Mouse (Mus musculus) heart, postnatal 10 days (tissue): ENCODE results near the gene Mtor. TPM values are rescaled to one million over a fixed set of nuclear protein-coding genes. Genes with fewer than 3 reads are reported as not detected.

Experiments used
- DNase-seq, 2 experiments: peaks; one replicate each; pipeline ENCODE4 v3.0.0; 2021
- intact Hi-C: fragments of 180-260 bp; cut with DNase I; formaldehyde crosslinking; loops from one replicate; pipeline ENCODE4 v1.15.1; 2025
- total RNA-seq, 2 experiments: library from RNA; stranded (reverse); gene quantifications; 2 replicates each; pipeline ENCODE4 v1.2.3; 2021

Mtor gene
- total RNA-seq, 2 experiments from 2014 or later: 57.5 to 59.4 TPM

DNA sequence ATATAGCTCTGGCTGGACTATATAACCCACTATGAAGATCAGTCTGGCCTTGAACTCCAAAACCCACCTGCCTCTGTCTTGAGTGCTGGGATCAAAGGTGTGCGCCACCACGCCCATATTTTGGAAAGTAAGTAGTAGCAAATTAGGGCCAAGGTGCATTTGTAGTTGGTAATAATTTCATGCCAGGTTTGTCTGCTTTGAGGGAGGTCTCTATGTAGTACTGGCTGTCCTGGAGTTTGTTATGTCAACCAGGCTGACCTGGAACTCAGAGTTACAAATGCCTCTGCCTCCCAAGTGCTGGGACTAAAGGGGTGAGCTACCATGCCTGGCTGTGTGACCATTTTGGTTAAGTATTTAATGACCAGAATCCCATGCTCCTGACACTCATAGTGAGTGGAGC lies 31.8 kb downstream of the Mtor start:
- no peak for DNase-seq
- intact Hi-C loops: no loop called here

DNA sequence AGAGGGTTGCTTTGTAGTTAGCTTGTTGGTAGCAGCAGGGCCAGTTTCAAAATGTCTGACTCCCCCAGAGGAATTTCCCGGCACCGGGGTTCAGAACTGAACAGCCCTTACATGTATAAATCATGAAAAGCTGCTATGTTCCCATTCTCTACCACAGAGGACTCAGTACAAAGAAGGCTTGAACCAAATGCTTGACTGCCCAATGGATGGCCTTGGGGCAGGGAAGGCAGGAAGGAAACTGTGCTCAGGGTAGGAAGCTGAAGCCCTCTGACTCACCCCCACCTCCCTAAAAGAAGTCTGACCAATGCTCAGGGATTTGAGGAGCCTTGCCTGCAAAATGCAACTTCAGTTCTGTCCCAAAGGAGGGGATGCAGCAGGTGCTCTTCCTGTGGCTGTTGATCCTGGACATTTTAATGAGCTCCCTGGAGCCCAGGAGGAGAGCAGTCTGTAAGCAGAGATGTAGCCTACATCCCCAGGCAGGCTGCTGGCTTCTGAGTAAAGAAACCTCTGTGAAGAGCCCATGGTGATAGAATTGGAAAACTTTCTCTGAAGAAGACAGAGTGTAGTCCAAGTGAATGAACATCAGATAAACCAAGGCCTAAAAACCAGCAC lies 33.3 kb downstream of the Mtor start:
- intact Hi-C loops: no loop called here
- DNase-seq: no peak

DNA sequence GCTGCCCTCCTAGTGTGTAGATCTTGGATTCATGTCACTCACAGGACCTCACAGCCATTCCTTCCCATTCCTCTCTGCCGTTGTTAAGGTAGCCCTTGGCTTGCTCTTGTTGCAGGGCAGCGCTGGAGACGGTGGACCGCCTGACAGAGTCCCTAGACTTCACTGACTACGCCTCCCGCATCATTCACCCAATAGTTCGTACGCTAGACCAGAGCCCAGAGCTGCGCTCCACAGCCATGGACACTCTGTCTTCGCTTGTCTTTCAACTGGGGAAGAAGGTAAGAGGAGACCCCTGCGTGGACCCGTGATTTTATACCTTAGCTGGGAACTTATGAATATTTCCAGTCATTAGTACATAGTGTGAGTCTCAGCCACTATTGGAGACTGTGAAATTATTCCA lies 36.1 kb downstream of the Mtor start:
- DNase-seq: no peak
- intact Hi-C loops: no loop called here

DNA sequence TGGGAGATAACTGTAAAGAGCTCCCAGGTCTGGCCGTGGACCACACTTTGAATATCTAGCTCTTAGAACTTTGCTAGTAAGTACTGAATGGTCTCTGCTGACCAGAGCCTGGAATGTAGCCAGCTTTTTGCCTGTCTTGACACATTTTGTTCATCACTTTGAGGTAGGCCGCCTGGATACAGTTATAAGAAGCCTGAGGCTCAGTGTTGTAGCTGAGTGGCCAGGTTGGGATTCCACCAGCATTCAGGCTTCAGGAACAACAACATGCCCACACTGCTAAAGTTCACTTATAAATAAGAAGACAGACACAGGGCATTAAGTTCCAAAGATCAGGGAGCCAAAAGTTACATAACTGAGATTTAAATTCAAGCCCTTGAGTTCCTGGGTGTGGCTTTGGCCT lies 39.4 kb downstream of the Mtor start:
- intact Hi-C loops: no loop called here
- DNase-seq: no peak

DNA sequence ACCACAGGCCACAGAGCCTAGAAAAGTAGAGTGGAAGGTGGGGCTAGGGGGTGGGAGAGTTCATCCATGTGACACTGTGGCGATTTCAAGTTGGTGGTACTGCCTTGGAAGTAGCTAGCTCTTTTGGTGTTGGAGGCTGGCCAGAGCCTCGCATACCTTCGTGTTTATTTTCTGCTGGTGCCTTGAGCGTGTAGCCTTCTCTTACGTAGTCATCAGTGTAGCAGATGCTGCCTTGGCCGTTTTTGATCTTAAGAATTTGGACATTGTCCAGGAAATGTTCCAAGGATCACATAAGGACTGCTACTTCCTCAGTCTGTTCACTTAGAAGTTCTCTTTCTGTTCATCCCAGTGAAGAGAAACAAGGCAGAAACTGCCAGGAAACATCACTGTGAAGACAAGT lies 42.1 kb downstream of the Mtor start:
- intact Hi-C loops: no loop called here

DNA sequence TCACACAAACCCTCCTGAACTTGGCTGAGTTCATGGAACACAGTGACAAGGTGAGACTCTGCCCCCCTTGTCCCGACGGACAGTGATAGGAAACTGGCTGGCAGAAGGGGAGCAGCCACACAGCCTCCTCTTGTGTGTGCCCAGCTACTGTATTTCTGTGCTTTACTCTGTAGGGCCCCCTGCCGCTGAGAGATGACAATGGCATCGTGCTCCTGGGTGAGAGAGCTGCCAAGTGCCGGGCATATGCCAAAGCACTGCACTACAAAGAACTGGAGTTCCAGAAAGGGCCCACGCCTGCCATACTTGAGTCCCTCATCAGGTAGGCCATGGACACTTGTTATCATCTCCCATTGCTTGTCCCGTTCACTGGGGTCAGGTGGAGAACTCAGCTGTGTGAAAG lies 43.0 kb downstream of the Mtor start:
- no peak for DNase-seq
- intact Hi-C loops: no loop called here

More for the DNA sequence above, 42.1 kb downstream of the Mtor start:
- peak; percentile 29 to 31 for DNase-seq

DNA sequence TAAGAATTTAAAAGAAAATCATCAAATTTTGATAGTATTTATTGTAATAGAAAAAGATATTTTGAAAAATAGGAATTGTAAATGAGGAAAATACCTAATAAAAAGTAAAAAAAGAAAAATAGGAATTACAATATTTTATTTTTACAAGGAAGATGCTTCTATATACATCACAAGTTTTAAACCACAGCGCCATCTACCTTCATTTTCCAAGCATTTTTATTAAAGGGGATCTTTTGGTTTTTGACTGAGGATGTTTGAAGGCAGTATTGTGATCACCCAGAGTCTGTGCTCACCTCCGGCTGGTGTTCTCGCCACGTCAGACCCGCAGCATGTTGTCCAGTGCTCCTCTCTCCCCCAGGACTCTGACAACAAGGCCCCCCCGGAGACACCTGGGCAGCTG lies 46.7 kb downstream of the Mtor start:
- no peak for DNase-seq
- intact Hi-C loops: no loop called here

DNA sequence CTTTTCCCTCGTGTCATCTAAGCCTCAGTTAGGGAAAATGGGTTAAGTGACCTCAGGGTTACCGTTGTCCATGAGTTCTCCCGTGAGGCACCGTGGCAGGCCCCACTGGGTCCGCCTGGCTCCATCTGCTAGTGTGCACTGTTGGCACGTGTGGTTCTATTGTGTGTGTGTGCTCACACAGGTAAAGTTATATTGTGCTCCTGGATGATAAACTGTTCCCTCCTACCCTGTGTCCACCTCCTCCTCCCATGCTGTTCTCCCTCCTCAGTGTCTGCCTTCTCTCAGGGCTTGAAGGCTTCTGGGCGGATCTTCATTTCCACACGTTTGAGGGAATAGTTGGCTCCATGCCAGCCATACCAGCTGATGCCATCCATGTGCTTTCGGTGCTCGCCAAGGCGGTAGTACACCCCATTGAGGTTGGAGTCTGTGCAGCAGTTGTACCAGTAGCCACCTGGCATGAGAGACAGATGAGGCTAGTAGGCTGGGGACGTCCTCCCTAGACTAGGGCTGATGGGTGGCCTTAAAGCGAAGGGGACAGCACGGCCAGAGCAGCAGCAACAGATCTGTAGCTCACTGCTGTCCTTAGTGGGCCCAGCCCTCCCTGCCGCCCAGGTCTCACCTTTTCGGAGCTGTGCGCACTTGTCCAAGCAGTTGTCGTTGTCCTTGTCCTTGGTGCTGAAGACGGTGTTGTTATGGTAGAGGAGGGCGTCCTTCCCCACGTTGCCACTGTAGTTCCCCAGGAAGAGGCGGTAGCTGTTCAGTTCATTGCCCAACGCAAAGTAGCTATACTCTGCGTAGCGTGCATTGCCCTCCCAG lies 47.7 kb downstream of the Mtor start:
- intact Hi-C loops: no loop called here
- no peak for DNase-seq

DNA sequence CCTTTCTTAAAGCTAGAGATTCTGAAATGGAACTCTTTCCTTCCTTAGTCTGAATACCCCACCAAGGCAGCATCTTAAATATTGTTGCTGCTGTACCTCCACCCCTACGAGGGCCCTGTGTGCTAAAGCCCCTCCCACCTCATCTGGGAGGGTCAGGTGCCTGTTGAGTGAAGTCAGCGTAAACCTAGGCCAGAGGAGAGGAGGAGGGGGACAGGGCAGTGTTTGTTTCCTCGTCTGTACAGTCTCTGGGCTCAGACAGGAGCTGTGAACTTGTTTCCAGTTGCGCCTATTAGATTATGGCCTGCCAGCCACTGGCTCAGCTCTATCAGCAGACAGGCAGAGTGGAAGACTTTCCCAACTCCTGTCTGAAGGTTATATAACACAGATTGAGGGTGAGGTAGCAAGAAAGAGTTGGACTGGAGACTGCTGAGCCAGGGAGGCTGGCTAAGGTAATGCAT lies 52.0 kb downstream of the Mtor start, which contains the start of gene Angptl7:
Angptl7 (minus strand) TSS at position 51 of the 458 bp plus-strand sequence.
- intact Hi-C loops: no loop called here
- DNase-seq: peak; percentile 21 to 35

DNA sequence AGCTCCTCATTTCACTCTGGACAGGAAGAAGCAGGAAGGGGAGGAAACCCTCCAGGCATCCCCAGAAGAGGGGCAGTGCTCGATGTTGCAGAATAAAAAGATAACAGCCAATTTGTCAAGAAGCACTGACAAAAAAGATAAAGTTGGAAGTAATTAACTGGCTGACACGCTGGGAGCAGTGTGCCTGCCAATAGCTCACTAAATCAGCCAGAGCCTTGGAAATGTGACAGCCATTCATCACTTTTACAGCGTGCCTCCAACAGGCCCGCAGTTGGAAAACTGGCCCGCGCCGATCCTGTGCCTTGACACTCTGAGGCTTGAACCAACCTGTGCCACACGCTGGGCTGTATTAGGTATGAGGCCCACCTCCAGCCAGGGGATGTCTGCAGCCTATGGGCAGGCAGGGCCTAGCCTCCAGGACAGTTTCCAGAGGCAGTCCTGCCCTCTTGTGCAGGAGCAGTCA lies 56.1 kb downstream of the Mtor start:
- intact Hi-C loops: no loop called here
- peak; percentile 68 to 77 for DNase-seq

DNA sequence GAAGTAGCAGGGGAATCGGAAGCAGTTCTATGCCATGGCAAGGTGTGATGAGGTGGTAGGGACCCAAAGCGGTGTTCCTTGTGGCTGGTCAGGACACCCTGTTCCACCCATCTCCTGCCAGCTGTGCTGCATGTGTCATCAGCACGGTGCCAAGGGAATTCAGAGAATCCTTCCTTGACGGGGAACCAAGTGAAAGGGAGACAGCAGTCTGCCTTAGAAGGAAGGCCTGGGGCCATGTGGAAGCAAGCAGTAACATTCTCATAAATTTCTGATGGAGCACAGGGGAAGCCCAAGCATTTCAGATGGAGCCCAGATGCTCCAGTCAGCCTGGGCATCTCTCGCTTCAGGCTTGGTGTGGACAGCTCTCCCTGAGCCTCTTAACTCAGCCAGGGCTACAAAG lies 59.2 kb downstream of the Mtor start:
- intact Hi-C loops: no loop called here
- no peak for DNase-seq

DNA sequence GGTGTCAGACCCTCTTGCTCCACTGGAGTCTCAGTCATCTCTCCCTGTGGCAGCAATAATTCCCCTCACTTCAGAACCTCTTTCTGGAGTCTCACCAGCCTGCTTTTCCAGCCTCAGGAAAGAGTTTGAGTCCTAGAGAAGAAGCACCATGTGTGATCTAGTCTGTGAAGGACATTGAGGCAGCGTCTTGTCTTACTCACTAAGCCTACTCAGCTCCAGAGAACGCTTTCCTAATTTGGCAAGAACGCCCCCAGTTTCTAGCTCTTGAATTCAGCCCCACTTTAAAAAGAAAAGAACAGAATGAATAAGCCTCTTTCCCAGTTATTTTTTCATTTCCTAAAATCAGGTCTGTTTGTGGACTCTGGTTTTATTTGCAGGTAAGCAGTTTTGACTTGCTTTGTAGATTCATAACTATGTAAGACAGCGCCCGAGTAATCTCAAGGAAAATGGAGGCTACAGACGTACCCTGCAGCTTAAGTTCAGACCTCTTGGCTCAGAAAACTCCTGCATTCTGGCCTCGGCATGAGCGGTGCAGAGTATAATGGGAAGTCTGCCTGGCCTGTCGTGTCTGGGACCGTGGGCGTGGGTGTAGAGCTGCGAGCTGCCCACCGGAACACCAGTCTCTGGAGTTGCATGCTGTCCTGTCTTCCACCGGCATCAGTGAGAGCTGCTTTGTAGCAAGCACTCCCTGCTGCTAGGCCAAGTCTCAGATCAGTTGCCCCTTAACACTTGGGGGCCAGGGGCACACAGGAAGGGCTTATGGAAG lies 59.9 kb downstream of the Mtor start:
- DNase-seq: no peak
- intact Hi-C loops: no loop called here

DNA sequence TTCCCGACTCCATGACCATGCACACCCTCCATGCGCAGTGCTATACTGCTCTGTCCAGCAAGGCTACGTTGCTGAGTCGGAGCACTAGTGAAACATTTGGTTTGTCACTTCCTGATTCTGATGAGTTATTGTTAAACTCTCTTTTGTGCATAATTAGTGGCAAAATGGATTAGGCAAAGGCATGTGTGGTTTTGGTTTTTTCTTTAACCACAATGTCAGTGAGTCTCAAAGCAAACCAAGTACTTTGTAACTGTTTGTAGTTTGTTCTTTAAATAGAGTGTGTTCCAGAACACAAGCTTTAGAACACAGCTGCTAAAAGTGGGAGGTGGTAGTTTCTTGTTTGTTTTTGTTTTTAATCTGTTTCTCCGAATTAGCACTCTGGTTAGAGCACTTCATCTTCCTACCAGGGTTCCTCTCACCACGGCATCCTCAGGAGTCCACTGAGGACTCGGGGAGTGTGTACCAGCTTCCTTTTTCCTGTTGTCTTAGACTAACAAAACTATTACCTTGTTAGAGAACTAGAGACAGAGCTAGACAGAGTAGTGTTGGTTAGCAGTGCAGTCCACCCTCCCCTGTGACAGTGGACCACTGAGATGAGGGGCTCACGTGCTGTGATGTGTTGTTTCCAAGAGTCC lies 61.2 kb downstream of the Mtor start:
- intact Hi-C loops: no loop called here
- no peak for DNase-seq

DNA sequence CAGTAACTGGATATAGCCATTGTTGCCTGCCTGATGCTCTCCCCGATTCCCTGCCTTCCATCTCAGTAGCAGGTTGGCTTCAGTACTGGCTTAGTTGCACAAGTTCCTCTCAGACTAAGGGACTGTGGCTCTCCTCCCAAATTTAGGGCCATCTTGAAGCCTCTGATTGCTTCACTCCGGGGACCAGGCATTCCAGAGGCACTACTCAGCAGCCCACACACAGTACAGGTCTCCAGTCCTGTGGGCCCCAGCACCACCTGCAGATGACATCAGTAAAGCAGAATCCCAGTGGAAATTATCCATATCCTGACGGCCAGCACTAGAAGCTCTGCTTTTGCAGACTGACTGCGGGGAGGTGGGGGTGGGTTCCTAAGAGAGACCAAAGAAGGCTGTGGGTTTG lies 62.3 kb downstream of the Mtor start:
- intact Hi-C loops: no loop called here
- DNase-seq: peak in 1 of 2 experiments; percentile 11

DNA sequence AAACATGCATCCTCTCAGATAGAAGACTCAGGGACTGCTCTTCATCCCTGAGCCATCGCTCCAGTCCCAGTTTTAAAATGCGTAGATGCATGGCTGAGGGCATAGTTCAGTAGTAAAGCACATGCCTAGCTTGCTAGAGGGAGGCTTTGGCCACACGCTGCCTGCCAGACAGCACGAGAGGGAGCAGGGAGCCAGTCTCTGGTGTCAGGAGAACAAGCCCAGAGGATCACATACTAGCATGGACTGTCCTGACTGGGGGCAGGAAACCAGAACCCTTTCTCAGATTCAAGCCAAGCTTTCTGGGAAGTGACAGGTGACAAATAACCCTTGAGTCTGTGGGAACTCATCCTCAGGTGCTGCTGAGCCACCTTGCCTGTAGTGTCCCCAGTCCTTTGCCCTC lies 62.9 kb downstream of the Mtor start:
- no peak for DNase-seq
- intact Hi-C loops: no loop called here

DNA sequence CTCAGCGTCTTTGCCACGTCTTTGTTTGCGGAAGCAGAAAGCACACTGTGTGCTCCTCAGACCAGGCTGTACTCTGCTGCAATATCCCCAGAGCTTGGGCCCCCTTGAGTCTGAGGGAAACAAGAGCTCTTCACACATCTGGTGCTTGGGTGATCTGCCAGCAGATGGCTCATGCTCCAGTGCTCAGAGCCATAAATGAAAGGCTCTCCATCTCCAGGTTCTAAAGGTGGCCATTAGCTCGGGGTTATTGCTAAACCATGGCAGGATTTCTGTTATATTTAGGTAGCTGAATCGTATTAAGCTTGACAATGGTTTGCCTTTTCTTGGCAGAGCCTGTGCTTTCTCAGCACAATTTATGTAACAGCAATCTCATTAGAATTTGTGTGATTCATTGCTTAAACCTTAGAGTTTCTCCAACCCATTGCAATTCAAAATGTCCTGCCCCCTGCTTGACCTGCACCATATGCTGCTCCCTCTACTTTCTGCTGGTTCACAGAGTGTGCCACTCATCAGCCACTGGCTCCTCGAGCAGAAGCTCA lies 64.7 kb downstream of the Mtor start:
- DNase-seq: no peak
- intact Hi-C loops: no loop called here

DNA sequence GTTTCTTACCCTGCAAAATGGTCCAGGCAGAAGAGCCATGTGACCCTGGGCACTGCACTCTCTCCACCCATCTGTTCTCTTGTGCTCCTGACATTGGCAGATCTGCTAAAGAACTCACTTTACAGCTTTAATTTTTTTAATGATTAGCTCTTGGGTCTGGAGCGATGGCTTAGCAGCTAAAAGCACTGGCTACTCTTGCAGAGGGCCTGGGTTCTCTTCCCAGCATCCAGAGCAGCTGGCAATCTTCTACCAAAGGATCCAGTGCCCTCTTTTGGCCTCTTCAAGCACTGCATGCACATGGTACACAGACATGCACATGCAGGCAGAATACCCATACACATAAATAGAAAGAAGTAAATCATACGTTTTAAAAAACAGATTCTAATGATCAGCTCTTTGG lies 66.9 kb downstream of the Mtor start:
- peak in 1 of 2 experiments; percentile 22 for DNase-seq
- intact Hi-C loops: no loop called here

DNA sequence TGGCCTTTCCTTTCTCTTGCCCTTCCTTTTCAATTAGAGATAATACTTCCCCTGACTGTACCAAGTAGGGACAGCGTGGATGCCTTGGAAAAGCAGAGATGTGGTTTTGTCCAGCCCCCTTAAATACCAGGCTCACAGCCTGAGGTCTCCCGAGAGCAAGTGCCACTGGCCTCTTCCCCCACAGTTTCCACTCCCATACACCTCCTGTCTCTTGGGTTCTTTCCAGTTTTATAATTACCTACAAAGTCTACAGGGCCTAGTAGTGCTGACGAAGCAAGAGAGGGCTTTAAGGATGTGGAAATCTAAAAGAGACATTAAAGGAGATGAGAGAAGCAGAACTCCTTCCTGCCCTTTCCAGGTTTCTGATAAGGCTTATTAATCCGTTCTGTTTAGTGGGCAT lies 69.4 kb downstream of the Mtor start:
- intact Hi-C loops: no loop called here
- no peak for DNase-seq

DNA sequence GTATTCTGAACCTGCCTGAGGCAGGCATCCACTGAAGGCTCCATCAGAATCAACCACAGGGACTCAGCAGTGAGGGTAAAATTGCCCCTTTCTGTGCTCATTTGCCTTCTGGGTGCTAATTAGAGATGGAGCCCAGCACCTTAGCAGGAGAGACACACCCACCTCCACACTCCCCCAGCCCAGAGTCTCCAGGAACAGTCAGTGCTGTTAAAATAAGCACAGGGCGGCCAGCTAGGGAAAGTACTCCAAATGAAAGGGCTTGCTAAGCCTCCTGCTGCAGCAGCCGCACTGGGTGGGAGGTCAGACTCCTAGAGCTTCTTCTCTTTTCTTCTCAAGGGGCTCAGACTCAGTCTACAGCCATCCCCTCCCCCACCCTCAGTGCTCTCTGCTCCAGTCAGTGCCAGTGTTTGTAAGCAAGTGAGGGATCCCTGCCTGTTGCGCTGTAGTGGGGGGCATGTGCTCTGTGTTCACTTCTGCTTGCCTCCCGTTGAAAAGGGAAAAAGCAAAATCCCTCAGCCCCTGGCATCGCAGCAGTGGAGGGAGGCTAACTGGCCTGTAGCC lies 69.9 kb downstream of the Mtor start:
- no peak for DNase-seq
- intact Hi-C loops: no loop called here

DNA sequence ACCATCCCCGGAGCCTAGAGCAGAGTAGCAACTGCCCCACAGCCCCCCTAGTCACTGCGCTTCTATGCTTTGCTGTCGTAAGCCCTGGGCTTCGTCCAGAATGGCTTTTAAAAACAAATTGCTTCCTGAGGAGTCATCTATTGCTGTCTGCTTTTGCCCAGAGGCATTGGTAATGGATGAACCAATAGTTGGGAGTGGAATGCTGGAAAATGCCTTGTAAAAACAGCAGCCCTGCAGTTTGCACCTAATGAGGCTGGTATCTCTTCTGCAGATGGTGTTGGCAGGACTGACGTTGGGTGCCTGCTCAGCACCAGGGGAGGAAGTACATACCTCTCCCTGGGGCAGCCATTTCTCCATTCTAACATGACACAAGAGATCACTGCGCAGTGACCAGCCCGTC lies 75.1 kb downstream of the Mtor start:
- intact Hi-C loops: no loop called here
- DNase-seq: no peak
